Mouse (Mus musculus) testis, adult 2 months (tissue): ENCODE measurements at regions not wholly inside any gene's neighbourhood (a gene's known extent, or its start where the extent isn't known, plus 50 kb on each side); places are given as distances from the start of the nearest gene placed in this dataset.

Experiments used
- CTCF ChIP-seq: fragments of 200-500 bp; IDR thresholded peaks from 2 replicates; pipeline ENCODE4 v1.5.1; 2012; ENCODE audit warnings: low read depth, mild to moderate bottlenecking, inconsistent platforms, low read length, moderate library complexity; ENCODE audit not compliant: control insufficient read depth, insufficient read depth, insufficient replicate concordance
- POLR2A ChIP-seq: fragments of 200-500 bp; IDR thresholded peaks from 2 replicates; pipeline ENCODE4 v1.6.1; 2012; ENCODE audit warnings: low read depth, mild to moderate bottlenecking, inconsistent platforms, low read length, moderate library complexity; ENCODE audit not compliant: control insufficient read depth

- no peak for TF ChIP-seq CTCF
- TF ChIP-seq POLR2A = no peak
Observed at GRCm38 (mm10) chr14:76672899-76673298, 116.2 kb upstream of the Serp2 start.
